Mouse (Mus musculus) bone marrow macrophage, adult 2 months (primary cell): ENCODE results near the gene Muc13.

Experiments
- CTCF ChIP-seq: IDR thresholded peaks from 2 replicates; pipeline ENCODE4 v1.5.1; 2012; ENCODE audit warnings: low read depth, mild to moderate bottlenecking, low read length, moderate library complexity
- POLR2A ChIP-seq: IDR thresholded peaks from 2 replicates; pipeline ENCODE4 v1.6.1; 2012; ENCODE audit warnings: mild to moderate bottlenecking, low read depth, low read length, borderline replicate concordance

- TF ChIP-seq CTCF (no peak), POLR2A (no peak)
These were observed 39.6 kb downstream of the Muc13 start for GRCm38 (mm10) chr16:33833429-33833753.
